Mouse (Mus musculus) forebrain, embryonic 13.5 days (tissue): ENCODE measurements at regions not wholly inside any gene's neighbourhood (a gene's known extent, or its start where the extent isn't known, plus 50 kb on each side); places are given as distances from the start of the nearest gene placed in this dataset.

ENCODE experiments used
- ATAC-seq: fragments of 200-750 bp; cut with Nextera tagmentation; 2 replicates; pipeline ENCODE4 v1.8.0; 2017
- H3K27ac ChIP-seq: fragments of 300-500 bp; sonication (generic); 2 replicates; pipeline ENCODE4 v1.5.1; 2015; ENCODE audit warnings: inconsistent platforms, mild to moderate bottlenecking, moderate library complexity
- H3K27me3 ChIP-seq: fragments of 300-500 bp; sonication (generic); 2 replicates; pipeline ENCODE4 v1.6.1; 2015; ENCODE audit warnings: mild to moderate bottlenecking, inconsistent platforms
- H3K36me3 ChIP-seq: fragments of 300-500 bp; sonication (generic); 2 replicates; pipeline ENCODE4 v1.6.1; 2015; ENCODE audit warnings: mild to moderate bottlenecking, inconsistent platforms; ENCODE audit not compliant: poor library complexity, severe bottlenecking
- H3K4me1 ChIP-seq: fragments of 300-500 bp; sonication (generic); 2 replicates; pipeline ENCODE4 v1.6.1; 2015; ENCODE audit warnings: inconsistent platforms
- H3K4me2 ChIP-seq: fragments of 300-500 bp; sonication (generic); 2 replicates; pipeline ENCODE4 v1.6.1; 2015; ENCODE audit warnings: inconsistent platforms, mild to moderate bottlenecking, moderate library complexity
- H3K4me3 ChIP-seq: fragments of 300-500 bp; sonication (generic); 2 replicates; pipeline ENCODE4 v1.5.1; 2015; ENCODE audit warnings: mild to moderate bottlenecking, inconsistent platforms
- H3K9ac ChIP-seq: fragments of 300-500 bp; sonication (generic); 2 replicates; pipeline ENCODE4 v1.6.1; 2015; ENCODE audit warnings: mild to moderate bottlenecking, inconsistent platforms
- H3K9me3 ChIP-seq: fragments of 300-500 bp; sonication (generic); replicated peaks from 2 replicates; pipeline ENCODE4 v1.6.1; 2016; ENCODE audit warnings: inconsistent platforms
- WGBS: fragments of 180-500 bp; shearing (Covaris S2); methylation state at CpG from one replicate; pipeline ENCODE4 v1.1.7; 2015; 5-methylcytosine and 5-hydroxymethylcytosine counted together

GRCm38 (mm10) chr9:122501864-122502341 is 150.5 kb downstream of the Abhd5 start:
- Histone ChIP-seq H3K9me3 (no peaks in the 10 kb centered on the region), H3K27me3 (peaks cover 4% of the 10 kb centered on the region; the same call in 1 of the 2 replicates), H3K4me3 (no peak overlapping the region), H3K9ac (no peak overlapping the region), H3K4me2 (peak overlapping the region; percentile 15), H3K4me1 (peaks cover 24% of the 10 kb centered on the region), H3K36me3 (no peaks in the 10 kb centered on the region), H3K27ac (peak overlapping the region; percentile 65)
- peak; percentile 55 for ATAC-seq
- 18% methylated on average over 13 of the region's 13 CpGs for WGBS

GRCm38 (mm10) chr9:122521569-122521968 is 170.2 kb downstream of the Abhd5 start:
- Histone ChIP-seq H3K4me1 (peaks cover 14% of the 10 kb centered on the region; the same call in 1 of the 2 replicates), H3K36me3 (no peaks in the 10 kb centered on the region), H3K27ac (no peak overlapping the region), H3K4me2 (no peak overlapping the region), H3K4me3 (no peak overlapping the region), H3K27me3 (no peaks in the 10 kb centered on the region), H3K9ac (no peak overlapping the region), H3K9me3 (no peaks in the 10 kb centered on the region)
- no peak for ATAC-seq
- 72% methylated on average over 5 of the region's 5 CpGs for WGBS

- Histone ChIP-seq H3K27me3 (no peaks in the 10 kb centered on the region), H3K4me3 (no peak overlapping the region), H3K27ac (no peak overlapping the region), H3K36me3 (no peaks in the 10 kb centered on the region), H3K4me1 (peaks cover 14% of the 10 kb centered on the region; the same call in 1 of the 2 replicates), H3K9me3 (no peaks in the 10 kb centered on the region), H3K4me2 (no peak overlapping the region), H3K9ac (no peak overlapping the region)
- no peak for ATAC-seq
- 12% methylated on average over 10 of the region's 10 CpGs for WGBS
Observed at GRCm38 (mm10) chr9:122525621-122526055, 174.2 kb downstream of the Abhd5 start.

GRCm38 (mm10) chr9:122528267-122528666 is 176.9 kb downstream of the Abhd5 start:
- peak; percentile 16; the same call in 1 of the 2 replicates for ATAC-seq

DNA sequence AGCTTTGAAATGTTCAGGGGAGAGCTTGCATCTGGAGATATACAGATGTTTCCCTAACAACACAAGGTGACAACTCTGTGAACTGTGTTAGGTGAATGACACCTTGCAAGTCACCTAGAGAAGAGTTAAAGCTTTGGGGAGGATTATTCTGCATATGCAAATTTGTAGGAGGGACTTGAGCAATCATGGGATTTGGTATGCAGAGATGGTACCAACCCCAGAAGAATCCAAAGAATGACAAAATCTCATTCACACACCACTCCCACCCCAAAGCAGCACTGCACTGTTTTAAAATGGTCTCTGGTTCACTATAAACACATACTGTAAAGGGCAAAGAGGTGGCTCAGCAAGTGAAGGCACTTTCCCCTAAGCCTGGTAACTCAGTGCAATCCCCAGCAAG is 178.3 kb downstream of the Abhd5 start:
- Histone ChIP-seq H3K36me3 (no peaks in the 10 kb centered on the region), H3K4me3 (no peak overlapping the region), H3K4me2 (no peak overlapping the region), H3K4me1 (peaks cover 20% of the 10 kb centered on the region), H3K9me3 (no peaks in the 10 kb centered on the region), H3K9ac (no peak overlapping the region), H3K27me3 (peaks cover 19% of the 10 kb centered on the region), H3K27ac (no peak overlapping the region)
- no peak for ATAC-seq

More at GRCm38 (mm10) chr9:122528267-122528666, 176.9 kb downstream of the Abhd5 start:
- H3K4me3 ChIP-seq: no peak overlapping the region
- no peaks in the 10 kb centered on the region for H3K9me3 ChIP-seq
- peaks cover 10% of the 10 kb centered on the region; the same call in 1 of the 2 replicates for H3K4me1 ChIP-seq
- peaks cover 19% of the 10 kb centered on the region for H3K27me3 ChIP-seq
- H3K27ac ChIP-seq: no peak overlapping the region
- no peak overlapping the region for H3K9ac ChIP-seq
- 74% methylated on average over 6 of the region's 6 CpGs for WGBS
- H3K4me2 ChIP-seq: no peak overlapping the region
- H3K36me3 ChIP-seq: no peaks in the 10 kb centered on the region

GRCm38 (mm10) chr9:122531806-122532205 is 180.4 kb downstream of the Abhd5 start:
- Histone ChIP-seq H3K4me3 (no peak overlapping the region), H3K4me1 (peaks cover 17% of the 10 kb centered on the region), H3K9me3 (no peaks in the 10 kb centered on the region), H3K4me2 (no peak overlapping the region), H3K36me3 (no peaks in the 10 kb centered on the region), H3K27me3 (peaks cover 26% of the 10 kb centered on the region), H3K9ac (no peak overlapping the region), H3K27ac (no peak overlapping the region)
- ATAC-seq: no peak
- 89% methylated on average over 2 of the region's 2 CpGs for WGBS

DNA sequence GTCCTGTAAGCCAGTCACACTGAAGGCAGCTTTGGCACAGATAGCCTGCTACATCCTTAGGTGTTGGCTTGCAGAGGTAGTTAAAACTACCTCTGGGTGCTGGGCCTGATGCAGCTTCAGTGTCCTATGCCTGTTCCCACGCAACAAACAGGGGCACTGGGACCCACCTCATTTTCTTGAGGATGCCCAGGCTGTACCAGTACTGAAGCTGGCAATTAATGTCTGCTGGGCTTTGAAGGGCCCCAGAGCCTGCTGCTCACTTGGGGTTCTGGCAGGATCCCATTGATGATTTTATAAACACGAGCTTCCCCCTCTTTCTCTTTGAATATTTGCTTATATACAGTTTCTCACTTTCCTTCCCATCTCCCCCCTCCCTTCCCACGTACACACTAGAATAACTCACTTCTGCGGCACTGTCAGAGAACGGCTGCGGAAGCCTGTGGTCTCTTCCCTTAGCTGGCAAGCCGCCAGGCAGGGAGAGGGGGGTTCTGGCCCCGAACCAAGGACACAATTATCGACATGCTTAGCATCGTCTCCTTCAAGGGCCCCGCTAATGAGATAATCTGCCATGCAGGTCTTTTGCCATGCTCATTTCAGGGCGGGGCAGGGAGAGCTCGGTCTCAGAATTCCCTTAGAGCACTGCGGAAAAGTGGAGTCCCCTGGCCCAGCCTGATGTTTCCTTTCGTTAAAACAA is 182.9 kb downstream of the Abhd5 start:
- WGBS: 20% methylated on average over 15 of the region's 15 CpGs
- no peak overlapping the region for H3K27ac ChIP-seq
- H3K4me2 ChIP-seq: peak overlapping the region; percentile 31
- no peak overlapping the region for H3K9ac ChIP-seq
- no peaks in the 10 kb centered on the region for H3K36me3 ChIP-seq
- H3K4me1 ChIP-seq: peaks cover 17% of the 10 kb centered on the region
- H3K4me3 ChIP-seq: no peak overlapping the region
- H3K27me3 ChIP-seq: peaks cover 32% of the 10 kb centered on the region
- no peaks in the 10 kb centered on the region for H3K9me3 ChIP-seq
- peak; percentile 89 for ATAC-seq

GRCm38 (mm10) chr9:122534965-122535364 is 183.6 kb downstream of the Abhd5 start:
- 58% methylated on average over 2 of the region's 2 CpGs for WGBS
- Histone ChIP-seq H3K4me2 (no peak overlapping the region), H3K27me3 (peaks cover 34% of the 10 kb centered on the region), H3K27ac (no peak overlapping the region), H3K9me3 (no peaks in the 10 kb centered on the region), H3K4me1 (peaks cover 17% of the 10 kb centered on the region), H3K36me3 (no peaks in the 10 kb centered on the region), H3K4me3 (no peak overlapping the region), H3K9ac (no peak overlapping the region)
- ATAC-seq: 0 out of 2 replicates have a peak, but pooled peaks have one; percentile 41

GRCm38 (mm10) chr9:122540091-122540490 is 188.7 kb downstream of the Abhd5 start:
- no peaks in the 10 kb centered on the region for H3K9me3 ChIP-seq
- H3K9ac ChIP-seq: no peak overlapping the region
- ATAC-seq: no peak
- H3K4me2 ChIP-seq: no peak overlapping the region
- H3K4me3 ChIP-seq: no peak overlapping the region
- H3K4me1 ChIP-seq: peaks cover 3% of the 10 kb centered on the region
- 46% methylated on average over 3 of the region's 3 CpGs for WGBS
- H3K36me3 ChIP-seq: no peaks in the 10 kb centered on the region
- no peak overlapping the region for H3K27ac ChIP-seq
- peaks cover 19% of the 10 kb centered on the region for H3K27me3 ChIP-seq

- no peak for ATAC-seq
- no peak overlapping the region for H3K4me2 ChIP-seq
- H3K36me3 ChIP-seq: no peaks in the 10 kb centered on the region
- no peaks in the 10 kb centered on the region for H3K4me1 ChIP-seq
- 67% methylated on average over 9 of the region's 9 CpGs for WGBS
- peaks cover 7% of the 10 kb centered on the region; the same call in 1 of the 2 replicates for H3K27me3 ChIP-seq
- H3K27ac ChIP-seq: no peak overlapping the region
- H3K9ac ChIP-seq: no peak overlapping the region
- no peak overlapping the region for H3K4me3 ChIP-seq
- H3K9me3 ChIP-seq: 0 out of 2 replicates have a peak, but pooled peaks cover 3% of the 10 kb centered on the region
Observed at GRCm38 (mm10) chr9:122556051-122556450, 191.1 kb upstream of the Topaz1 start.

- ATAC-seq: no peak
- peaks cover 72% of the 10 kb centered on the region for H3K27me3 ChIP-seq
- no peak overlapping the region for H3K9ac ChIP-seq
- no peak overlapping the region for H3K4me3 ChIP-seq
- H3K36me3 ChIP-seq: no peaks in the 10 kb centered on the region
- no peak overlapping the region for H3K4me2 ChIP-seq
- 73% methylated on average over 3 of the region's 3 CpGs for WGBS
- H3K27ac ChIP-seq: no peak overlapping the region
- no peaks in the 10 kb centered on the region for H3K9me3 ChIP-seq
- H3K4me1 ChIP-seq: peaks cover 21% of the 10 kb centered on the region
Observed at GRCm38 (mm10) chr9:122566060-122566459, 181.1 kb upstream of the Topaz1 start.

- peak; percentile 57 for ATAC-seq
- WGBS: under 1% methylated on average over 64 of the region's 68 CpGs
Observed at GRCm38 (mm10) chr9:122568691-122569441, 178.3 kb upstream of the Topaz1 start.

More at GRCm38 (mm10) chr9:122568691-122569441, 178.3 kb upstream of the Topaz1 start:
- H3K27ac ChIP-seq: no peak overlapping the region
- no peaks in the 10 kb centered on the region for H3K9me3 ChIP-seq
- H3K4me1 ChIP-seq: peaks cover 36% of the 10 kb centered on the region
- peak overlapping the region; percentile 45 for H3K4me3 ChIP-seq
- peak overlapping the region; percentile 75 for H3K4me2 ChIP-seq
- H3K27me3 ChIP-seq: peaks cover 90% of the 10 kb centered on the region
- H3K9ac ChIP-seq: peak overlapping the region; percentile 61
- no peaks in the 10 kb centered on the region for H3K36me3 ChIP-seq
